Mouse (Mus musculus) MEL (cell line): ENCODE measurements around the gene Soat1. TPM values are rescaled to one million over a fixed set of nuclear protein-coding genes. Genes with fewer than 3 reads are reported as not detected.
A peak's percentile ranks its signal among the peaks of the same experiment; 100 is the strongest.

Experiments
- DNase-seq: peaks from one replicate; pipeline ENCODE4 v3.0.0; 2011; ENCODE audit warnings: low read depth, low spot score
- H3K27ac ChIP-seq: 2 replicates; pipeline ENCODE4 v1.5.1; 2012; ENCODE audit warnings: low read depth, mild to moderate bottlenecking, control low read depth, low read length, moderate library complexity; ENCODE audit not compliant: control insufficient read depth
- H3K27me3 ChIP-seq, 2 experiments: fragments of 150-350 bp in 1 of 2; sonication (generic) in 1 of 2; 2 replicates each; pipeline ENCODE4 v1.6.1; 2012; ENCODE audit warnings: low read length in 2 of 2, mild to moderate bottlenecking in 2 of 2, improper control_type of control experiment in 1 of 2, moderate library complexity in 1 of 2; ENCODE audit not compliant: insufficient read depth in 2 of 2, control insufficient read depth in 1 of 2
- H3K36me3 ChIP-seq, 2 experiments: 2 replicates each; pipeline ENCODE4 v1.6.1; 2012 to 2014; ENCODE audit warnings: low read length in 2 of 2, improper control_type of control experiment in 1 of 2, inconsistent platforms in 1 of 2, mild to moderate bottlenecking in 1 of 2; ENCODE audit not compliant: insufficient read depth in 2 of 2, control insufficient read depth in 1 of 2
- H3K4me1 ChIP-seq, 2 experiments: fragments of 150-350 bp in 1 of 2; sonication (generic) in 1 of 2; 2 replicates each; pipeline ENCODE4 v1.6.1; 2012; ENCODE audit warnings: low read length in 2 of 2, improper control_type of control experiment in 1 of 2, mild to moderate bottlenecking in 1 of 2; ENCODE audit not compliant: insufficient read depth in 2 of 2, control insufficient read depth in 1 of 2
- H3K4me3 ChIP-seq, 2 experiments: fragments of 150-350 bp in 1 of 2; sonication (generic) in 1 of 2; 2 replicates each; pipeline ENCODE4 v1.5.1; 2012; ENCODE audit warnings: low read depth in 2 of 2, low read length in 2 of 2, mild to moderate bottlenecking in 2 of 2, moderate library complexity in 2 of 2, control low read depth in 1 of 2, improper control_type of control experiment in 1 of 2; ENCODE audit not compliant: control insufficient read depth in 1 of 2, insufficient read depth in 1 of 2
- H3K79me2 ChIP-seq: 2 replicates; pipeline ENCODE4 v1.6.1; 2012; ENCODE audit warnings: mild to moderate bottlenecking, low read length, moderate library complexity; ENCODE audit not compliant: control insufficient read depth, poor library complexity, insufficient read depth
- H3K9ac ChIP-seq: 2 replicates; pipeline ENCODE4 v1.6.1; 2012; ENCODE audit warnings: low read depth, mild to moderate bottlenecking, control low read depth, low read length, moderate library complexity; ENCODE audit not compliant: control insufficient read depth, poor library complexity, severe bottlenecking
- H3K9me3 ChIP-seq: fragments of 150-350 bp; sonication (generic); replicated peaks from 2 replicates; pipeline ENCODE4 v1.6.1; 2012; ENCODE audit warnings: mild to moderate bottlenecking, low read length, improper control_type of control experiment, moderate library complexity; ENCODE audit not compliant: insufficient read depth
- CHD2 ChIP-seq: IDR thresholded peaks from 2 replicates; pipeline ENCODE4 v1.6.1; 2011; ENCODE audit warnings: low read length, improper control_type of control experiment
- CTCF ChIP-seq, 3 experiments: IDR thresholded peaks in 2 of 3; conservative IDR thresholded peaks in 1 of 3; 2 replicates each; pipeline ENCODE4 v1.5.1; 2011 to 2012; ENCODE audit warnings: low read length in 3 of 3, low read depth in 2 of 3, mild to moderate bottlenecking in 2 of 3, improper control_type of control experiment in 1 of 3, inconsistent platforms in 1 of 3, mixed read lengths in 1 of 3, moderate library complexity in 1 of 3; ENCODE audit not compliant: control insufficient read depth in 1 of 3, insufficient read depth in 1 of 3, poor library complexity in 1 of 3, severe bottlenecking in 1 of 3
- E2F4 ChIP-seq: IDR thresholded peaks from 2 replicates; pipeline ENCODE4 v1.6.1; 2011; ENCODE audit warnings: low read depth, low read length, improper control_type of control experiment, borderline replicate concordance
- ELF1 ChIP-seq: IDR thresholded peaks from 2 replicates; pipeline ENCODE4 v1.6.1; 2014; ENCODE audit warnings: low read depth, mild to moderate bottlenecking, inconsistent platforms, low read length, improper control_type of control experiment, moderate library complexity
- EP300 ChIP-seq, 2 experiments: IDR thresholded peaks; 2 replicates each; pipeline ENCODE4 v1.6.1; 2011; ENCODE audit warnings: improper control_type of control experiment in 2 of 2, low read length in 2 of 2, low read depth in 1 of 2, mild to moderate bottlenecking in 1 of 2
- ETS1 ChIP-seq: IDR thresholded peaks from 2 replicates; pipeline ENCODE4 v1.6.1; 2012; ENCODE audit warnings: low read depth, mild to moderate bottlenecking, inconsistent platforms, low read length, improper control_type of control experiment, moderate library complexity
- GABPA ChIP-seq: IDR thresholded peaks from 2 replicates; pipeline ENCODE4 v1.6.1; 2012; ENCODE audit warnings: low read depth, mild to moderate bottlenecking, inconsistent platforms, low read length, improper control_type of control experiment, moderate library complexity
- GATA1 ChIP-seq: IDR thresholded peaks from 2 replicates; pipeline ENCODE4 v1.6.1; 2011; ENCODE audit warnings: low read depth, low read length, improper control_type of control experiment
- HCFC1 ChIP-seq: IDR thresholded peaks from 2 replicates; pipeline ENCODE4 v1.6.1; 2012; ENCODE audit warnings: low read depth, mild to moderate bottlenecking, inconsistent platforms, low read length, improper control_type of control experiment, moderate library complexity
- JUND ChIP-seq: IDR thresholded peaks from 2 replicates; pipeline ENCODE4 v1.6.1; 2011; ENCODE audit warnings: low read depth, mild to moderate bottlenecking, improper control_type of control experiment, low read length
- MAFK ChIP-seq: IDR thresholded peaks from 2 replicates; pipeline ENCODE4 v1.6.1; 2011; ENCODE audit warnings: low read depth, mild to moderate bottlenecking, low read length, improper control_type of control experiment, borderline replicate concordance
- MAZ ChIP-seq: IDR thresholded peaks from 2 replicates; pipeline ENCODE4 v1.6.1; 2012; ENCODE audit warnings: low read depth, mild to moderate bottlenecking, inconsistent platforms, low read length, improper control_type of control experiment
- NRF1 ChIP-seq: IDR thresholded peaks from 2 replicates; pipeline ENCODE4 v1.6.1; 2014; ENCODE audit warnings: low read depth, mild to moderate bottlenecking, inconsistent platforms, low read length, improper control_type of control experiment, moderate library complexity; ENCODE audit not compliant: poor library complexity, insufficient read depth, severe bottlenecking
- POLR2A ChIP-seq, 2 experiments: IDR thresholded peaks; 2 replicates each; pipeline ENCODE4 v1.6.1; 2011 to 2012; ENCODE audit warnings: low read length in 2 of 2, mild to moderate bottlenecking in 2 of 2, control low read depth in 1 of 2, improper control_type of control experiment in 1 of 2, low read depth in 1 of 2, moderate library complexity in 1 of 2; ENCODE audit not compliant: control insufficient read depth in 1 of 2, insufficient read depth in 1 of 2, poor library complexity in 1 of 2
- POLR2AphosphoS2 ChIP-seq: IDR thresholded peaks from 2 replicates; pipeline ENCODE4 v1.6.1; 2011; ENCODE audit warnings: low read length, improper control_type of control experiment
- RAD21 ChIP-seq: IDR thresholded peaks from 2 replicates; pipeline ENCODE4 v1.6.1; 2011; ENCODE audit warnings: mild to moderate bottlenecking, low read depth, low read length, improper control_type of control experiment
- SIN3A ChIP-seq: IDR thresholded peaks from 2 replicates; pipeline ENCODE4 v1.6.1; 2012; ENCODE audit warnings: low read length, improper control_type of control experiment, inconsistent platforms
- SMC3 ChIP-seq: IDR thresholded peaks from 2 replicates; pipeline ENCODE4 v1.6.1; 2011; ENCODE audit warnings: low read depth, low read length, improper control_type of control experiment
- TCF12 ChIP-seq: IDR thresholded peaks from 2 replicates; pipeline ENCODE4 v1.6.1; 2014; ENCODE audit warnings: low read depth, mild to moderate bottlenecking, inconsistent platforms, low read length, improper control_type of control experiment, moderate library complexity
- ZC3H11A ChIP-seq: IDR thresholded peaks from 2 replicates; pipeline ENCODE4 v1.6.1; 2012; ENCODE audit warnings: low read depth, mild to moderate bottlenecking, inconsistent platforms, low read length, improper control_type of control experiment
- ZKSCAN1 ChIP-seq: IDR thresholded peaks from 2 replicates; pipeline ENCODE4 v1.6.1; 2012; ENCODE audit warnings: low read depth, mild to moderate bottlenecking, inconsistent platforms, low read length, improper control_type of control experiment, moderate library complexity
- ZMIZ1 ChIP-seq: IDR thresholded peaks from 2 replicates; pipeline ENCODE4 v1.6.1; 2012; ENCODE audit warnings: low read depth, mild to moderate bottlenecking, inconsistent platforms, low read length, improper control_type of control experiment, moderate library complexity
- polyA plus RNA-seq, 2 experiments: library from polyadenylated mRNA; stranded (reverse) in 1 of 2; unstranded in 1 of 2; fragments of >175 nt in 1 of 2; fragments of >200 nt in 1 of 2; gene quantifications; 2 replicates each; pipeline versions ENCODE4 v1.2.1 to v1.2.4; 2012; ENCODE audit warnings: low replicate concordance in 2 of 2, low read depth in 1 of 2; ENCODE audit not compliant: insufficient read length in 2 of 2, insufficient read depth in 1 of 2, missing spikeins in 1 of 2
- total RNA-seq: library from RNA; depleted of rRNA; stranded (reverse); fragments of 300-350 nt; gene quantifications from 2 replicates; pipeline ENCODE4 v1.2.3, GENCODE M21; 2012

Soat1 gene
- total and polyA plus RNA-seq, 3 experiments: 2.7 to 10.5 TPM; not detected in 1

- TF ChIP-seq GABPA (no peak), TCF12 (peak; percentile 91), ZKSCAN1 (no peak), EP300 (IDR thresholded peaks at IDR 0.05; ENCODE audit: low read depth in 1 of 2, low read length in 2 of 2) (peak; percentile 88 to 94), CHD2 (no peak; the same call in 1 of the 2 replicates), HCFC1 (no peak), MAFK (no peak), MAZ (no peak), SIN3A (peak; percentile 91), ZC3H11A (no peak), ELF1 (no peak), POLR2A (IDR thresholded peaks at IDR 0.05; ENCODE audit: control insufficient read depth in 1 of 2, insufficient read depth in 1 of 2, low read depth in 1 of 2, low read length in 2 of 2, poor library complexity in 1 of 2) (no peak), CTCF (IDR thresholded peaks at IDR 0.05 in 2 of 3, conservative IDR thresholded peaks at IDR 0.05 in 1 of 3; ENCODE audit: control insufficient read depth in 1 of 3, insufficient read depth in 1 of 3, low read depth in 2 of 3, low read length in 3 of 3, poor library complexity in 1 of 3, severe bottlenecking in 1 of 3) (no peak), E2F4 (no peak)
Measured at GRCm38 (mm10) chr1:156386880-156387279, 87.3 kb downstream of the Soat1 start (continued).

GRCm38 (mm10) chr1:156386232-156386631 is 87.9 kb downstream of the Soat1 start:
- Histone ChIP-seq H3K4me3 (no peak overlapping the region), H3K27me3 (no peaks in the 10 kb centered on the region), H3K36me3 (peaks cover 0 to 6% of the 10 kb centered on the region in 2 experiments; a peak in 2 of 4 replicates), H3K9ac (no peak overlapping the region), H3K9me3 (no peaks in the 10 kb centered on the region), H3K79me2 (no peaks in the 10 kb centered on the region), H3K4me1 (peaks cover 3 to 9% of the 10 kb centered on the region in 2 experiments; a peak in 3 of 4 replicates), H3K27ac (no peak overlapping the region)
- DNase-seq: no peak
- TF ChIP-seq ETS1 (peak; percentile 62), MAZ (no peak), GATA1 (peak; percentile 47; the same call in 1 of the 2 replicates), ZC3H11A (no peak)

GRCm38 (mm10) chr1:156381217-156381616 is 92.9 kb downstream of the Soat1 start:
- Histone ChIP-seq H3K27ac (no peak overlapping the region), H3K4me3 (no peak overlapping the region), H3K27me3 (no peaks in the 10 kb centered on the region), H3K9ac (no peak overlapping the region), H3K9me3 (no peaks in the 10 kb centered on the region), H3K36me3 (peaks cover 0 to 2% of the 10 kb centered on the region in 2 experiments; a peak in 1 of 4 replicates), H3K4me1 (peaks cover 0 to 1% of the 10 kb centered on the region in 2 experiments; a peak in 2 of 4 replicates), H3K79me2 (no peaks in the 10 kb centered on the region)
- no peak for DNase-seq
- TF ChIP-seq GABPA (no peak), POLR2AphosphoS2 (no peak), CTCF (IDR thresholded peaks at IDR 0.05 in 2 of 3, conservative IDR thresholded peaks at IDR 0.05 in 1 of 3; ENCODE audit: control insufficient read depth in 1 of 3, insufficient read depth in 1 of 3, low read depth in 2 of 3, low read length in 3 of 3, poor library complexity in 1 of 3, severe bottlenecking in 1 of 3) (peak; percentile 18 to 45 (median 33); a peak in 5 of 6 replicates), RAD21 (peak; percentile 28; the same call in 1 of the 2 replicates), NRF1 (no peak), SMC3 (peak; percentile 27), JUND (no peak), TCF12 (no peak), ZMIZ1 (no peak)
